Mouse (Mus musculus): ENCODE data around the gene Mrpl44. TPM values are rescaled to one million over a fixed set of nuclear protein-coding genes. Genes with fewer than 3 reads are reported as not detected.
A peak's percentile ranks its signal among the peaks of the same experiment; 100 is the strongest.

Gene Mrpl44
- polyA plus RNA-seq, 2 experiments: 24.6 to 38.1 TPM

- TF ChIP-seq POLR2A (IDR thresholded peaks at IDR 0.05; ENCODE audit: borderline replicate concordance, extremely low read depth, insufficient read depth, insufficient read length): no peak
- H3K36me3 ChIP-seq (ENCODE audit: control insufficient read depth, insufficient read depth, low read length): no peaks in the 10 kb centered on the region
- DNase-seq (ENCODE audit: low spot score) (peak; percentile 88), ATAC-seq (ENCODE audit: low FRiP score, low read depth) (peak; percentile 97)
- no peak overlapping the region for H3K27ac ChIP-seq (replicated peaks; ENCODE audit: low read depth, low read length)
- H3K9me3 ChIP-seq (ENCODE audit: control insufficient read depth, low read length): no peaks in the 10 kb centered on the region
- H3K4me2 ChIP-seq (replicated peaks; ENCODE audit: low read depth, low read length, severe bottlenecking): peak overlapping the region; percentile 90
- whole genome bisulfite sequencing: under 1% methylated on average over 53 of the region's 65 CpGs
- H3K27me3 ChIP-seq (ENCODE audit: control insufficient read depth, insufficient read depth, low read length): no peaks in the 10 kb centered on the region
- H3K4me3 ChIP-seq (replicated peaks; ENCODE audit: low read length): peak overlapping the region; percentile 90
- peak overlapping the region; percentile 81 for H3K9ac ChIP-seq (ENCODE audit: low read depth, low read length, severe bottlenecking)
- peaks cover 11% of the 10 kb centered on the region for H3K4me1 ChIP-seq (ENCODE audit: control insufficient read depth, insufficient read depth, low read length)
Observed at GRCm38 (mm10) chr1:79761106-79761916, 14.5 kb upstream of the Mrpl44 start.

- H3K4me2 ChIP-seq (replicated peaks; ENCODE audit: low read depth, low read length, severe bottlenecking): peak overlapping the region; percentile 90
- no peaks in the 10 kb centered on the region for H3K27me3 ChIP-seq (ENCODE audit: control insufficient read depth, insufficient read depth, low read length)
- ATAC-seq (ENCODE audit: low FRiP score, low read depth) (peak; percentile 13; the same call in 1 of the 2 replicates), DNase-seq (ENCODE audit: low spot score) (no peak)
- H3K9me3 ChIP-seq (ENCODE audit: control insufficient read depth, low read length): no peaks in the 10 kb centered on the region
- H3K4me1 ChIP-seq (ENCODE audit: control insufficient read depth, insufficient read depth, low read length): peaks cover 11% of the 10 kb centered on the region
- no peaks in the 10 kb centered on the region for H3K36me3 ChIP-seq (ENCODE audit: control insufficient read depth, insufficient read depth, low read length)
- TF ChIP-seq POLR2A (IDR thresholded peaks at IDR 0.05; ENCODE audit: borderline replicate concordance, extremely low read depth, insufficient read depth, insufficient read length): no peak
- peak overlapping the region; percentile 81; the same call in 1 of the 2 replicates for H3K9ac ChIP-seq (ENCODE audit: low read depth, low read length, severe bottlenecking)
- no peak overlapping the region for H3K27ac ChIP-seq (replicated peaks; ENCODE audit: low read depth, low read length)
- H3K4me3 ChIP-seq (replicated peaks; ENCODE audit: low read length): peak overlapping the region; percentile 90
- 0% methylated on average over 6 of the region's 6 CpGs for WGBS
Observed at GRCm38 (mm10) chr1:79761917-79762271, 13.9 kb upstream of the Mrpl44 start.

- Histone ChIP-seq H3K4me2 (replicated peaks; ENCODE audit: low read depth, low read length, severe bottlenecking) (peak overlapping the region; percentile 90), H3K27ac (replicated peaks; ENCODE audit: low read depth, low read length) (no peak overlapping the region), H3K9ac (ENCODE audit: low read depth, low read length, severe bottlenecking) (no peak overlapping the region), H3K4me3 (replicated peaks; ENCODE audit: low read length) (peak overlapping the region; percentile 90; the same call in 1 of the 2 replicates), H3K9me3 (ENCODE audit: control insufficient read depth, low read length) (no peaks in the 10 kb centered on the region), H3K4me1 (ENCODE audit: control insufficient read depth, insufficient read depth, low read length) (peaks cover 11% of the 10 kb centered on the region), H3K36me3 (ENCODE audit: control insufficient read depth, insufficient read depth, low read length) (no peaks in the 10 kb centered on the region), H3K27me3 (ENCODE audit: control insufficient read depth, insufficient read depth, low read length) (no peaks in the 10 kb centered on the region)
- ATAC-seq (ENCODE audit: low FRiP score, low read depth) (no peak), DNase-seq (ENCODE audit: low spot score) (no peak)
- no peak for TF ChIP-seq POLR2A (IDR thresholded peaks at IDR 0.05; ENCODE audit: borderline replicate concordance, extremely low read depth, insufficient read depth, insufficient read length)
- 58% methylated on average over 16 of the region's 16 CpGs for WGBS
Observed at GRCm38 (mm10) chr1:79762282-79763250, 13.3 kb upstream of the Mrpl44 start.

- ATAC-seq (ENCODE audit: low FRiP score, low read depth) (no peak), DNase-seq (ENCODE audit: low spot score) (no peak)
- H3K4me3 ChIP-seq (replicated peaks; ENCODE audit: low read length): no peak overlapping the region
- H3K36me3 ChIP-seq (ENCODE audit: control insufficient read depth, insufficient read depth, low read length): no peaks in the 10 kb centered on the region
- no peaks in the 10 kb centered on the region for H3K9me3 ChIP-seq (ENCODE audit: control insufficient read depth, low read length)
- no peak overlapping the region for H3K4me2 ChIP-seq (replicated peaks; ENCODE audit: low read depth, low read length, severe bottlenecking)
- 89% methylated on average over 2 of the region's 2 CpGs for WGBS
- no peak overlapping the region for H3K9ac ChIP-seq (ENCODE audit: low read depth, low read length, severe bottlenecking)
- H3K27ac ChIP-seq (replicated peaks; ENCODE audit: low read depth, low read length): no peak overlapping the region
- no peak for TF ChIP-seq POLR2A (IDR thresholded peaks at IDR 0.05; ENCODE audit: borderline replicate concordance, extremely low read depth, insufficient read depth, insufficient read length)
- peaks cover 11% of the 10 kb centered on the region for H3K4me1 ChIP-seq (ENCODE audit: control insufficient read depth, insufficient read depth, low read length)
- no peaks in the 10 kb centered on the region for H3K27me3 ChIP-seq (ENCODE audit: control insufficient read depth, insufficient read depth, low read length)
Observed at GRCm38 (mm10) chr1:79764031-79764430, 11.8 kb upstream of the Mrpl44 start.

GRCm38 (mm10) chr1:79764483-79764882, 11.3 kb upstream of the Mrpl44 start:
- Histone ChIP-seq H3K4me3 (replicated peaks; ENCODE audit: low read length) (no peak overlapping the region), H3K9me3 (ENCODE audit: control insufficient read depth, low read length) (no peaks in the 10 kb centered on the region), H3K4me2 (replicated peaks; ENCODE audit: low read depth, low read length, severe bottlenecking) (no peak overlapping the region), H3K4me1 (ENCODE audit: control insufficient read depth, insufficient read depth, low read length) (peaks cover 11% of the 10 kb centered on the region), H3K27ac (replicated peaks; ENCODE audit: low read depth, low read length) (no peak overlapping the region), H3K27me3 (ENCODE audit: control insufficient read depth, insufficient read depth, low read length) (no peaks in the 10 kb centered on the region), H3K9ac (ENCODE audit: low read depth, low read length, severe bottlenecking) (no peak overlapping the region), H3K36me3 (ENCODE audit: control insufficient read depth, insufficient read depth, low read length) (no peaks in the 10 kb centered on the region)
- no peak for ATAC-seq (ENCODE audit: low FRiP score, low read depth)
- WGBS: 89% methylated on average over 1 of the region's 1 CpGs
- no peak for TF ChIP-seq POLR2A (IDR thresholded peaks at IDR 0.05; ENCODE audit: borderline replicate concordance, extremely low read depth, insufficient read depth, insufficient read length)
- no peak for DNase-seq (ENCODE audit: low spot score)

All from limb, embryonic 14.5 days (tissue).